8 mouse cellular contexts compared by ENCODE assay signal in the genomic region with DNA sequence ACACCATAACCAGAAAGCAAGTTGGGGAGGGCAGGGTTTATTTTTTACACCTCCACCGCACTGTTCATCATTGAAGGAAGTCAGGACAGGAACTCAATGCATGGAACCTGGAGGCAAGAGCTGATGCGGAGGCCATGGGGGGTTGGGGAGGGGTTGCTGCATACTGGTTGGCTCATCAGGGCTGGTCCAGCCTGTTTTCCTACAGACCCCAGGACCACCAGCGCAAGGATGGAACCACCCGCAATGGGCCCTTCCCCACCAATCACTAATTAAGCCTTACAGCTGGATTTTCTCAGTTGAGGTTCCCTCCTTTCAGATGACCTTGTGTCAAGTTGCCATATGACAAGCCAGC. TPM values are rescaled to one million over a fixed set of nuclear protein-coding genes. Genes with fewer than 3 reads are reported as not detected.
DNase-seq lines count a peak whose midpoint lies in the region; ATAC-seq and TF ChIP-seq lines count a peak whose summit lies in the region.

No protein-coding gene starts in this region.

- no peaks in the 10 kb centered on the region for H3K27me3 ChIP-seq in kidney, adult 2 months (replicated peaks; ENCODE audit: control insufficient read depth, insufficient read depth, low read length)
- no peaks in the 10 kb centered on the region for H3K27me3 ChIP-seq in hindbrain, embryonic 12.5 days
- no peaks in the 10 kb centered on the region; the same call in 1 of the 2 replicates for H3K27me3 ChIP-seq in midbrain, embryonic 15.5 days (replicated peaks)

- TF ChIP-seq POLR2A in kidney, adult 2 months (IDR thresholded peaks at IDR 0.05; ENCODE audit: low read depth, low read length), result no peak
- TF ChIP-seq POLR2A in cortical plate, adult 2 months (IDR thresholded peaks at IDR 0.05; ENCODE audit: extremely low read depth, insufficient read depth, low read length), result no peak

- no peaks in the 10 kb centered on the region for H3K9me3 ChIP-seq in hindbrain, embryonic 12.5 days (replicated peaks)
- no peaks in the 10 kb centered on the region for H3K9me3 ChIP-seq in midbrain, embryonic 15.5 days

- ATAC-seq in hindbrain, embryonic 12.5 days (ENCODE audit: low FRiP score), result peak; percentile 24; the same call in 1 of the 2 replicates
- peak; percentile 31; the same call in 1 of the 2 replicates for ATAC-seq in midbrain, embryonic 15.5 days (replicated peaks)

- H3K36me3 ChIP-seq in kidney, adult 2 months (ENCODE audit: control insufficient read depth, insufficient read depth, low read length), result no peaks in the 10 kb centered on the region
- no peaks in the 10 kb centered on the region for H3K36me3 ChIP-seq in hindbrain, embryonic 12.5 days
- H3K36me3 ChIP-seq in midbrain, embryonic 15.5 days (replicated peaks), result no peaks in the 10 kb centered on the region

- no peak for DNase-seq in kidney, adult 2 months
- no peak for DNase-seq in kidney, postnatal 4 days
- DNase-seq in adrenal gland, adult 18-20 months (ENCODE audit: low spot score in 2 of 2), result no peak
- no peak for DNase-seq in urinary bladder, postnatal 4 days (ENCODE audit: low spot score in 2 of 2)
- no peak for DNase-seq in kidney, postnatal 36 days

- no peak overlapping the region; the same call in 1 of the 2 replicates for H3K4me3 ChIP-seq in kidney, adult 2 months (ENCODE audit: insufficient read depth, low read depth, low read length)
- peak overlapping the region; percentile 85 for H3K4me3 ChIP-seq in cortical plate, adult 2 months (ENCODE audit: insufficient read depth, low read length)
- peak overlapping the region; percentile 70 for H3K4me3 ChIP-seq in hindbrain, embryonic 12.5 days
- H3K4me3 ChIP-seq in midbrain, embryonic 15.5 days, result peak overlapping the region; percentile 65

- H3K27ac ChIP-seq in kidney, adult 2 months (ENCODE audit: insufficient read depth, low read depth, low read length), result 0 out of 2 replicates have a peak overlapping the region, but pooled peaks have one; percentile 88
- H3K27ac ChIP-seq in cortical plate, adult 2 months (ENCODE audit: insufficient read depth, low read length), result peak overlapping the region; percentile 81
- peak overlapping the region; percentile 78 for H3K27ac ChIP-seq in hindbrain, embryonic 12.5 days
- peak overlapping the region; percentile 83 for H3K27ac ChIP-seq in midbrain, embryonic 15.5 days

- H3K9ac ChIP-seq in hindbrain, embryonic 12.5 days, result peak overlapping the region; percentile 76; the same call in 1 of the 2 replicates
- H3K9ac ChIP-seq in midbrain, embryonic 15.5 days, result peak overlapping the region; percentile 71

- WGBS in kidney, adult 2 months, result 86% methylated on average over 4 of the region's 4 CpGs
- WGBS in hindbrain, embryonic 12.5 days, result 54% methylated on average over 4 of the region's 4 CpGs
- WGBS in midbrain, embryonic 15.5 days, result 53% methylated on average over 4 of the region's 4 CpGs

- TF ChIP-seq CTCF in kidney, adult 2 months (conservative IDR thresholded peaks at IDR 0.05; ENCODE audit: insufficient read depth, insufficient read length, low read depth, low read length), result no peak
- TF ChIP-seq CTCF in cortical plate, adult 2 months (IDR thresholded peaks at IDR 0.05; ENCODE audit: extremely low read depth, insufficient read depth, low read length), result no peak

- peak overlapping the region; percentile 87 for H3K4me2 ChIP-seq in hindbrain, embryonic 12.5 days (replicated peaks)
- peak overlapping the region; percentile 57 for H3K4me2 ChIP-seq in midbrain, embryonic 15.5 days

- peaks cover 13% of the 10 kb centered on the region for H3K4me1 ChIP-seq in kidney, adult 2 months (ENCODE audit: control insufficient read depth, insufficient read depth, low read length)
- peaks cover 5% of the 10 kb centered on the region; the same call in 1 of the 2 replicates for H3K4me1 ChIP-seq in cortical plate, adult 2 months (ENCODE audit: control insufficient read depth, insufficient read depth, low read length)
- H3K4me1 ChIP-seq in hindbrain, embryonic 12.5 days, result peaks cover 13% of the 10 kb centered on the region
- H3K4me1 ChIP-seq in midbrain, embryonic 15.5 days, result peaks cover 24% of the 10 kb centered on the region

RNA-seq across cellular contexts. Expression of gene Prkaa2, which starts 1.0 kb away (rescaled TPM):
- 23.9 and 25.8 TPM in 2 replicates for polyA plus RNA-seq in kidney, adult 2 months (2012; rRNA removed)
- polyA plus RNA-seq in cortical plate, adult 2 months (2012; rRNA removed), result 13.8 and 14.2 TPM in 2 replicates
- 7.0 and 9.2 TPM in 2 replicates for polyA plus RNA-seq in hindbrain, embryonic 12.5 days (2016; fragmentation: Nextera tagmentation; extraction: Ambion mirVana)
- 15.4 and 16.8 TPM in 2 replicates for polyA plus RNA-seq in midbrain, embryonic 15.5 days (2015; fragmentation: Nextera tagmentation; extraction: Ambion mirVana)
- total RNA-seq in adrenal gland, adult 18-20 months (2021), result 1 to 10 TPM; 7.6 to 8.3 TPM

RNA-seq across cellular contexts. Expression of gene Plpp3, which starts 46.5 kb away (rescaled TPM):
- 77.7 and 78.0 TPM in 2 replicates for polyA plus RNA-seq in kidney, adult 2 months (2012; rRNA removed)
- 258 and 263 TPM in 2 replicates for polyA plus RNA-seq in cortical plate, adult 2 months (2012; rRNA removed)
- 91.5 and 91.7 TPM in 2 replicates for polyA plus RNA-seq in hindbrain, embryonic 12.5 days (2016; fragmentation: Nextera tagmentation; extraction: Ambion mirVana)
- polyA plus RNA-seq in midbrain, embryonic 15.5 days (2015; fragmentation: Nextera tagmentation; extraction: Ambion mirVana), result 66.3 and 81.9 TPM in 2 replicates
- total RNA-seq in adrenal gland, adult 18-20 months (2021), result 100 to 1,000 TPM; 234 to 351 TPM
